In genomic region chr7:34847410-34847809, GRCm38 (mm10) we compare ENCODE assay signal across 21 mouse cellular contexts. TPM values are rescaled to one million over a fixed set of nuclear protein-coding genes. Genes with fewer than 3 reads are reported as not detected.
A peak's percentile ranks its signal among the peaks of the same experiment; 100 is the strongest.
DNase-seq lines count a peak whose midpoint lies in the region; ATAC-seq and TF ChIP-seq lines count a peak whose summit lies in the region.
"Had no signal": no experiment of that assay in that cellular context is flagged by ENCODE, and none has a peak within 500 bp of the region (broad histone marks: within the 10 kb centered on the region; RNA-seq: fewer than 3 reads in every experiment).

No protein-coding gene starts in this region.

- H3K9me3 ChIP-seq in hindbrain, embryonic 14.5 days (ENCODE audit: control insufficient read depth, low read length): no peaks in the 10 kb centered on the region
- 0 out of 2 replicates have a peak, but pooled peaks cover 3% of the 10 kb centered on the region for H3K9me3 ChIP-seq in midbrain, embryonic 14.5 days (ENCODE audit: control insufficient read depth, low read length)
- H3K9me3 ChIP-seq: limb, embryonic 10.5 days; liver, embryonic 12.5 days; lung, embryonic 15.5 days; stomach, embryonic 15.5 days had no signal

- TF ChIP-seq CTCF in brain, embryonic 14.5 days (IDR thresholded peaks at IDR 0.05; ENCODE audit: borderline replicate concordance, extremely low read depth, insufficient read depth, insufficient read length): no peak

- whole genome bisulfite sequencing in hindbrain, embryonic 14.5 days: 13% methylated on average over 5 of the region's 5 CpGs
- WGBS in midbrain, embryonic 14.5 days: 1% methylated on average over 5 of the region's 5 CpGs

- H3K4me2 ChIP-seq in hindbrain, embryonic 14.5 days (replicated peaks): no peak overlapping the region
- no peak overlapping the region for H3K4me2 ChIP-seq in midbrain, embryonic 14.5 days (ENCODE audit: low read length)
- H3K4me2 ChIP-seq: embryonic facial prominence, embryonic 12.5 days; liver, embryonic 12.5 days; lung, embryonic 15.5 days; stomach, embryonic 15.5 days had no signal

- no peaks in the 10 kb centered on the region for H3K36me3 ChIP-seq in hindbrain, embryonic 14.5 days (replicated peaks; ENCODE audit: control insufficient read depth, insufficient read depth)
- no peaks in the 10 kb centered on the region for H3K36me3 ChIP-seq in midbrain, embryonic 14.5 days (ENCODE audit: control insufficient read depth, insufficient read depth, low read length)
- H3K36me3 ChIP-seq: embryonic facial prominence, embryonic 12.5 days; G1E; limb, embryonic 10.5 days; liver, embryonic 12.5 days; lung, embryonic 15.5 days; stomach, embryonic 15.5 days had no signal

- H3K4me1 ChIP-seq in hindbrain, embryonic 14.5 days (replicated peaks; ENCODE audit: control insufficient read depth, insufficient read depth, low read length): peaks cover 13% of the 10 kb centered on the region
- H3K4me1 ChIP-seq in midbrain, embryonic 14.5 days (ENCODE audit: control insufficient read depth, insufficient read depth, low read length): peaks cover 11% of the 10 kb centered on the region
- H3K4me1 ChIP-seq: embryonic facial prominence, embryonic 12.5 days; liver, embryonic 12.5 days; lung, embryonic 15.5 days; stomach, embryonic 15.5 days had no signal

- H3K27me3 ChIP-seq in hindbrain, embryonic 14.5 days (ENCODE audit: control insufficient read depth, insufficient read depth, low read length): no peaks in the 10 kb centered on the region
- no peaks in the 10 kb centered on the region for H3K27me3 ChIP-seq in midbrain, embryonic 14.5 days (ENCODE audit: control insufficient read depth, insufficient read depth, low read length)
- H3K27me3 ChIP-seq: embryonic facial prominence, embryonic 12.5 days; liver, embryonic 12.5 days; lung, embryonic 15.5 days; stomach, embryonic 15.5 days had no signal

- H3K27ac ChIP-seq in hindbrain, embryonic 14.5 days: peak overlapping the region; percentile 26; the same call in 1 of the 2 replicates
- peak overlapping the region; percentile 10; the same call in 1 of the 2 replicates for H3K27ac ChIP-seq in midbrain, embryonic 14.5 days (replicated peaks; ENCODE audit: low read depth, low read length)
- H3K27ac ChIP-seq: embryonic facial prominence, embryonic 12.5 days; gastrocnemius, adult 2 months; limb, embryonic 10.5 days; liver, embryonic 12.5 days; lung, embryonic 15.5 days; stomach, embryonic 15.5 days had no signal

- DNase-seq in brain, embryonic 14.5 days (ENCODE audit: low read depth): peak; percentile 85
- DNase-seq in embryo, embryonic 11 days: peak; percentile 31
- DNase-seq in hindbrain, embryonic 14.5 days (ENCODE audit: low spot score): peak; percentile 54
- DNase-seq in midbrain, embryonic 14.5 days: peak; percentile 78
- DNase-seq in c-Kit-positive CD71-positive TER-119-positive erythroid progenitor cells, embryonic 14.5 days (ENCODE audit: low spot score): no peak
- DNase-seq in layer of hippocampus, postnatal 36 days: no peak
- no peak for DNase-seq in kidney, postnatal 36 days
- DNase-seq: adrenal gland, postnatal 10 days; cerebellum, adult 9-11 months; gastrocnemius, adult 2 months; kidney, postnatal 14 days; retina, postnatal 1 day had no signal

- ATAC-seq in hindbrain, embryonic 14.5 days (ENCODE audit: low FRiP score): peak; percentile 62
- ATAC-seq in midbrain, embryonic 14.5 days (ENCODE audit: low FRiP score, low TSS enrichment): peak; percentile 53
- ATAC-seq: intestine, embryonic 16.5 days; liver, embryonic 12.5 days had no signal

- no peak overlapping the region for H3K4me3 ChIP-seq in hindbrain, embryonic 14.5 days (replicated peaks; ENCODE audit: low read length)
- H3K4me3 ChIP-seq in midbrain, embryonic 14.5 days (replicated peaks; ENCODE audit: low read depth, low read length): no peak overlapping the region
- H3K4me3 ChIP-seq: embryonic facial prominence, embryonic 12.5 days; gastrocnemius, adult 2 months; limb, embryonic 10.5 days; liver, embryonic 12.5 days; lung, embryonic 15.5 days; stomach, embryonic 15.5 days had no signal

- TF ChIP-seq POLR2A in brain, embryonic 14.5 days (IDR thresholded peaks at IDR 0.05; ENCODE audit: borderline replicate concordance, extremely low read depth, insufficient read depth, insufficient read length, poor library complexity, severe bottlenecking): no peak

- H3K9ac ChIP-seq in hindbrain, embryonic 14.5 days: no peak overlapping the region
- no peak overlapping the region for H3K9ac ChIP-seq in midbrain, embryonic 14.5 days (replicated peaks; ENCODE audit: low read length)
- H3K9ac ChIP-seq: embryonic facial prominence, embryonic 12.5 days; liver, embryonic 12.5 days; lung, embryonic 15.5 days; stomach, embryonic 15.5 days had no signal

RNA-seq across cellular contexts. Expression of gene Chst8, which starts 34.9 kb away (rescaled TPM):
- 13.3 and 13.6 TPM in 2 replicates for polyA plus RNA-seq in brain, embryonic 14.5 days (2012; rRNA removed)
- 8.5 and 10.4 TPM in 2 replicates for polyA plus RNA-seq in hindbrain, embryonic 14.5 days (2014; fragmentation: Nextera tagmentation; extraction: Ambion mirVana)
- polyA plus RNA-seq in midbrain, embryonic 14.5 days (2014; fragmentation: Nextera tagmentation; extraction: Ambion mirVana): 14.7 and 14.9 TPM in 2 replicates
- total RNA-seq in layer of hippocampus, postnatal 36 days (2021): 10 to 100 TPM; 28.6 to 36.8 TPM
- total RNA-seq: heart, adult 8-10 months; megakaryocyte, adult 5-6 weeks had no signal
- polyA plus RNA-seq: G1E had no signal

Comparison
In these comparisons a context has a peak if more than half of its experiments do, and no peak if none do; other contexts are left out.
1. DNase-seq: peak in brain, embryonic 14.5 days (single experiment), embryo, embryonic 11 days (single experiment), hindbrain, embryonic 14.5 days (single experiment) and midbrain, embryonic 14.5 days (single experiment); none in c-Kit-positive CD71-positive TER-119-positive erythroid progenitor cells, embryonic 14.5 days (single experiment), layer of hippocampus, postnatal 36 days (0 of 2) and kidney, postnatal 36 days (0 of 2).